Mouse (Mus musculus): ENCODE measurements around the gene Ttc38. TPM values are rescaled to one million over a fixed set of nuclear protein-coding genes. Genes with fewer than 3 reads are reported as not detected.

Gene Ttc38
- total RNA-seq, 4 experiments from 2014 or later: 19.6 to 26.5 (median 23.1) TPM

DNA sequence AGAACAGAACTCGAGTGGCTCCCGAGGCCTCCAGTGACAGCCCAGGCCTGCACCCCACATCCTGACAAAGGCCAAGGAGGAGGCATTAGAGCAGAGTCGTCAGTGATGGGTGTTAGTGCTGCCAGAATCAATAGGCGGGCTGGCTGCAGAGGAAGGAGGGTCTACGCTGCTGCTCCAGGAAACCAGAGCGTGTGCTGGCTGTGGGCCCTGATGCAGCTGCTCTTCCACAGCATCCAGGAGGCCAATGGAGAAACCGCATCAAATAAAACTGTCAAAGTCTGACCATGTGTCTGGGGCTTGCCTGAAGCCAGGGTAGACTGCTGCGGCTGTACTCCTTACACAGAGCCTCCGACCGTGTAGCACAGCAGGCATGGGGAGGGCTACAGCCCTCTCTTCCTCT, 65.0 kb downstream of the Ttc38 start:
- DNase-seq: no peak

DNA sequence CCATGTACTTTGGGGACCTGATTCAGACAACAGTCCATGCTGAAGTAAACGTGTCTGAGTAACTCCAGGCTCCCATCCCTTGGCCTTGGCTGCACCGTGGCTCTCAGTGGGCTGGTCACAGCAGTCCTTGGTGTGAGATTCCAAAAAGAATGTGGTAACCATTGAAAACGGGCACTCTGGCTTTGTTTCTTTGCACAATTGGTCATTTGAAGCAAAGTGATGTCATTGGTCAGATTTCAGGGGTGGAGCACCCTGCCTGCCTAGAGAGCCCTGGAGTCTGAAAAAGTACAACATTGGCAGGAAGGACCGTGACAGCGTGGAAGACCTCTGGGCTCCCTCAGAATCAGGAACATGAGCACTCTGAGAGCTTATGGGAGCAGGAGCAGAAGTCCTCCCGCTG, 67.3 kb downstream of the Ttc38 start:
- DNase-seq: no peak

DNA sequence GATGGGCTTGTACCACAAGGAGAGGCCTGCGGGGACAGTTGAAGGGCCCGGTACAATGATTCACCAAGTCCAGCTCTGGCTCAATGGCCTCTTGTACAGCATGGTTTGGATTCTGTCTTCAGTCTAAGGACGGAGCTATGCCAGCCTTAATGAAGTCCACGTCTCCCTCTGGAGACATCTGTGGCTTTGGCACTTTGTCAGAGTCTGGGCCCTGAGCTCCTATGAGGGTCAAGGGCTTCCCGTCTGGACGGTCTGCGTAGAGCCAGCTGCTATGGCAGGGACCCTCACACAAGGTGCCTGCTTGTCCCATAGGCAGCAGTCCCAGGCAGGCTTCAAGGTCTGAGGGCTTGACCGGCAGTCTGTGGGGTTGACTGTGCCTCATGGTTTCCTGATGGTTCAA, 68.2 kb downstream of the Ttc38 start:
- DNase-seq: no peak

DNA sequence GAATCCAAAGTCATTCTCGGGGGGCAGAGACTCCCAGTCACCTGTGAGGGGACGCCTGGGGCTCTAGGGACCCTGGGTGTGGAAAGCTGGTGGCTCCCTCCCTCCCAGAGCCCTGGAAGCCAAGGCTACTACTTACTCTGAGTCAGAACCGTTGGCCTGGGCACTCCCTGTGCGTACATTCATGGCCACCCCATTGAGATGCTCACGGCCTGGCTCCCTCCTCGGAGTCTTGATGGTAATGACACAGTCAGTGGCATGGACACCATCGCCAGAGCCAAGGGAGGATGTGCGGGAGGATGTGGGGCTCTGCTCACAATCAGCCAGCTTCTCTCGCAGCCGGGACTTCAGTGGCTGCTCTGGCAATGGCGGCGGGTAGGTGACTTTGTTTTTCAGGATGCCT, 68.7 kb downstream of the Ttc38 start:
- DNase-seq: no peak

DNA sequence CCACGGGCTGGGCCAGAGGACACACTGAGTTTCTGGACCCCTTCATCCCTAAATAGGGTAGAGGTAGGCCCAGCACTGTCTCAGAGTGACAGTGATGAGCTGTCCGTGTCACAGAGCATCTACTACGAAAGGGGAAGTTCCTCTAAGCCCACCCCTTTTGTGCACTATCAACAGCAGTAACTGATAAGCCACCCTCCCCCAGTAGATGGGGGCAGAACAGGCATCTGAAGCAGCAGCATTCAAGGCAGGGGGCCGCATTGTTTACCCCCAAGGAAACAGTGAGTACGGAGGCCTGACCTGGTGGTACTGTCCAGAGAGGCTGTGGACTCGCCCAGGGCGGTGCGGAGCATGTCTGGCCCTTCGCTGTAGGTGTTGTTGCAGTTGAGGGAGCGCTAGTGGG, 70.4 kb downstream of the Ttc38 start:
- DNase-seq: no peak

DNA sequence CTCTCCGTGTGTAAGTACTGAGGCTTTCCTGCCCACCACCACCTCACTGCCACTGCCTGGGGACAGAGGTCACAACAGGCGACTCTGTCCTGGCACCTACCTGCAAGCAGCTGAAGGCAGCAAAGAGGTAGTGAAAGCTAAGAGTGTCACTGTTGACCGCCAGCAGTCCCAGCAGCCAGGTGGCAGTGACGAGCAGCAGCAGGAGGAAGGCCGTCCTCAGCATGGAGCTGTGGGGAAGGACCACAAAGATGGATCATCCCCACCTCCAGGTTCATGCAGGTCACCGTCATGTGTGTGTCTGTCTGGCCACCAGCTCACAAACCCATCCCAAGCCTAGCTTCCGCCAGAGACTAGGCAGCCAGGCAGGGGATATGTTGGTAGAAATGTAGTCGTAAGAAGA, 71.7 kb downstream of the Ttc38 start:
- DNase-seq: no peak

Other genes with a start within 250 kb of the Ttc38 start
- 1 to 10 TPM in 2 of 4 experiments, under 1 TPM in 2; 0.65 to 1.1 (median 0.85) TPM for gene Wnt7b, start 249.8 kb upstream of the Ttc38 start, total RNA-seq (2022)
- gene Ppara, start 97.3 kb upstream of the Ttc38 start, total RNA-seq (2022): 10 to 100 TPM in 3 of 4 experiments, 1 to 10 TPM in 1; 6.9 to 25.9 (median 18.7) TPM
- 10 to 100 TPM; 20.9 to 29.4 (median 22.4) TPM for gene Cdpf1, start 20.6 kb upstream of the Ttc38 start, total RNA-seq (2022)
- 1 to 10 TPM in 2 of 4 experiments, under 1 TPM in 2; 0.49 to 1.6 (median 0.95) TPM for gene Pkdrej, start 10.6 kb upstream of the Ttc38 start, total RNA-seq (2022)
- 1 to 10 TPM in 3 of 4 experiments, under 1 TPM in 1; 0.61 to 1.5 (median 1.3) TPM for gene Gtse1, start 27.4 kb downstream of the Ttc38 start, total RNA-seq (2022)
- gene Trmu, start 47.0 kb downstream of the Ttc38 start, total RNA-seq (2022): 10 to 100 TPM; 21.8 to 49.7 (median 33.9) TPM
- 10 to 100 TPM in 2 of 4 experiments, 1 to 10 TPM in 2; 5.2 to 16.1 (median 8.7) TPM for gene Celsr1, start 201.5 kb downstream of the Ttc38 start, total RNA-seq (2022)
- gene Gramd4, start 225.4 kb downstream of the Ttc38 start, total RNA-seq (2022): 10 to 100 TPM; 15.4 to 22.2 (median 17.5) TPM

All from adrenal gland, adult 8-10 months (tissue).